Mouse (Mus musculus) liver, embryonic 13.5 days (tissue): ENCODE data around the gene Usp33. TPM values are rescaled to one million over a fixed set of nuclear protein-coding genes. Genes with fewer than 3 reads are reported as not detected.
"Not testable (repeated sequence)": the region's sequence is repeated elsewhere in the genome, so short reads cannot be mapped to it uniquely, and the experiment has no call there.

Experiments
- ATAC-seq: fragments of 200-750 bp; cut with Nextera tagmentation; 2 replicates; pipeline ENCODE4 v1.8.0; 2017; ENCODE audit warnings: low read depth, mild to moderate bottlenecking, moderate number of reproducible peaks, moderate library complexity
- DNase-seq: peaks from one replicate; pipeline ENCODE4 v3.0.0; 2022
- H3K27ac ChIP-seq: fragments of 300-500 bp; sonication (generic); 2 replicates; pipeline ENCODE4 v1.5.1; 2015; ENCODE audit warnings: moderate library complexity, mild to moderate bottlenecking, inconsistent platforms
- H3K27me3 ChIP-seq: fragments of 300-500 bp; sonication (generic); 2 replicates; pipeline ENCODE4 v1.6.1; 2015; ENCODE audit warnings: mild to moderate bottlenecking, inconsistent platforms
- H3K36me3 ChIP-seq: fragments of 300-500 bp; sonication (generic); 2 replicates; pipeline ENCODE4 v1.6.1; 2015; ENCODE audit warnings: mild to moderate bottlenecking, inconsistent platforms
- H3K4me1 ChIP-seq: fragments of 300-500 bp; sonication (generic); replicated peaks from 2 replicates; pipeline ENCODE4 v1.6.1; 2015; ENCODE audit warnings: inconsistent platforms
- H3K4me2 ChIP-seq: fragments of 300-500 bp; sonication (generic); 2 replicates; pipeline ENCODE4 v1.6.1; 2015; ENCODE audit warnings: inconsistent platforms, mild to moderate bottlenecking, moderate library complexity
- H3K4me3 ChIP-seq: fragments of 300-500 bp; sonication (generic); replicated peaks from 2 replicates; pipeline ENCODE4 v1.5.1; 2015; ENCODE audit warnings: mild to moderate bottlenecking, inconsistent platforms
- H3K9ac ChIP-seq: fragments of 300-500 bp; sonication (generic); 2 replicates; pipeline ENCODE4 v1.6.1; 2015; ENCODE audit warnings: mild to moderate bottlenecking, inconsistent platforms
- H3K9me3 ChIP-seq: fragments of 300-500 bp; sonication (generic); replicated peaks from 2 replicates; pipeline ENCODE4 v1.6.1; 2016; ENCODE audit warnings: inconsistent platforms
- WGBS: fragments of 180-500 bp; shearing (Covaris S2); methylation state at CpG from one replicate; pipeline ENCODE4 v1.1.7; 2015; ENCODE audit not compliant: insufficient replicate concordance; 5-methylcytosine and 5-hydroxymethylcytosine counted together
- polyA plus RNA-seq: library from polyadenylated mRNA; unstranded; fragments of >200 nt; fragmentation: Nextera tagmentation; extraction: Ambion mirVana; gene quantifications from 2 replicates; pipeline ENCODE4 v1.2.1, GENCODE M21; 2015

Usp33 gene
- polyA plus RNA-seq, 1 experiment from 2014 or later, result 19.5 TPM

- H3K36me3 ChIP-seq, result peaks cover 27% of the 10 kb centered on the region
- not testable (repeated sequence) for DNase-seq, H3K27me3 ChIP-seq, H3K4me2 ChIP-seq, H3K4me1 ChIP-seq, H3K9me3 ChIP-seq, H3K9ac ChIP-seq, H3K4me3 ChIP-seq, H3K27ac ChIP-seq
- WGBS, result 53% methylated on average over 9 of the region's 9 CpGs
- peak; percentile 54 for ATAC-seq
These were observed 29.7 kb upstream of the Usp33 start for GRCm38 (mm10) chr3:152316447-152317173.

GRCm38 (mm10) chr3:152320972-152321645 is 25.2 kb upstream of the Usp33 start:
- Histone ChIP-seq H3K4me3 (no peak overlapping the region), H3K36me3 (peaks cover 24% of the 10 kb centered on the region), H3K27ac (no peak overlapping the region), H3K27me3 (no peaks in the 10 kb centered on the region), H3K9ac (no peak overlapping the region), H3K9me3 (no peaks in the 10 kb centered on the region), H3K4me1 (peaks cover 4% of the 10 kb centered on the region; the same call in 1 of the 2 replicates), H3K4me2 (no peak overlapping the region)
- ATAC-seq, result no peak
- no peak for DNase-seq
- WGBS, result 78% methylated on average over 10 of the region's 10 CpGs

- ATAC-seq (no peak), DNase-seq (no peak)
- Histone ChIP-seq H3K9ac (no peak overlapping the region), H3K27me3 (no peaks in the 10 kb centered on the region), H3K27ac (no peak overlapping the region), H3K4me1 (no peaks in the 10 kb centered on the region), H3K4me3 (no peak overlapping the region), H3K36me3 (peaks cover 24% of the 10 kb centered on the region), H3K4me2 (no peak overlapping the region), H3K9me3 (no peaks in the 10 kb centered on the region)
- WGBS, result 79% methylated on average over 8 of the region's 8 CpGs
These were observed 24.3 kb upstream of the Usp33 start for GRCm38 (mm10) chr3:152321765-152322547.

- Histone ChIP-seq H3K36me3 (peaks cover 32% of the 10 kb centered on the region), H3K27ac (no peak overlapping the region), H3K9ac (no peak overlapping the region), H3K9me3 (no peaks in the 10 kb centered on the region), H3K4me1 (0 out of 2 replicates have a peak, but pooled peaks cover 4% of the 10 kb centered on the region), H3K27me3 (no peaks in the 10 kb centered on the region), H3K4me3 (no peak overlapping the region), H3K4me2 (no peak overlapping the region)
- DNase-seq (no peak), ATAC-seq (no peak)
- 89% methylated on average over 6 of the region's 6 CpGs for WGBS
These were observed 14.2 kb upstream of the Usp33 start for GRCm38 (mm10) chr3:152332104-152332503.

- WGBS, result 84% methylated on average over 15 of the region's 15 CpGs
- H3K4me2 ChIP-seq, result no peak overlapping the region
- H3K4me3 ChIP-seq, result no peak overlapping the region
- H3K36me3 ChIP-seq, result peaks cover 38% of the 10 kb centered on the region
- H3K9me3 ChIP-seq, result no peaks in the 10 kb centered on the region
- no peaks in the 10 kb centered on the region for H3K27me3 ChIP-seq
- ATAC-seq, result no peak
- no peak overlapping the region for H3K27ac ChIP-seq
- H3K4me1 ChIP-seq, result 0 out of 2 replicates have a peak, but pooled peaks cover 4% of the 10 kb centered on the region
- no peak overlapping the region for H3K9ac ChIP-seq
- DNase-seq, result no peak
These were observed 13.6 kb upstream of the Usp33 start for GRCm38 (mm10) chr3:152332545-152333300.

- Histone ChIP-seq H3K36me3 (peaks cover 39% of the 10 kb centered on the region), H3K9ac (no peak overlapping the region), H3K4me2 (no peak overlapping the region), H3K9me3 (no peaks in the 10 kb centered on the region), H3K27me3 (no peaks in the 10 kb centered on the region), H3K4me3 (no peak overlapping the region), H3K4me1 (0 out of 2 replicates have a peak, but pooled peaks cover 4% of the 10 kb centered on the region), H3K27ac (no peak overlapping the region)
- DNase-seq (no peak), ATAC-seq (no peak)
- WGBS, result 67% methylated on average over 10 of the region's 10 CpGs
These were observed 12.6 kb upstream of the Usp33 start for GRCm38 (mm10) chr3:152333641-152334040.

- H3K27me3 ChIP-seq, result no peaks in the 10 kb centered on the region
- H3K4me3 ChIP-seq, result no peak overlapping the region
- DNase-seq (no peak), ATAC-seq (no peak)
- H3K27ac ChIP-seq, result no peak overlapping the region
- H3K4me1 ChIP-seq, result peaks cover 23% of the 10 kb centered on the region
- peaks cover 39% of the 10 kb centered on the region for H3K36me3 ChIP-seq
- no peak overlapping the region for H3K4me2 ChIP-seq
- H3K9ac ChIP-seq, result no peak overlapping the region
- WGBS, result 74% methylated on average over 8 of the region's 8 CpGs
- no peaks in the 10 kb centered on the region for H3K9me3 ChIP-seq
These were observed 10.2 kb upstream of the Usp33 start for GRCm38 (mm10) chr3:152336085-152336484.

GRCm38 (mm10) chr3:152339862-152340557 is 6.3 kb upstream of the Usp33 start, which contains the start of gene Miga1:
Gene Miga1 (minus strand): TSS chr3:152340407.
- Histone ChIP-seq H3K4me2 (peak within 1 kb of the TSS; percentile 86), H3K9me3 (no peaks in the 10 kb centered on the region), H3K27ac (peak within 1 kb of the TSS; percentile 67), H3K4me1 (peaks cover 26% of the 10 kb centered on the region), H3K9ac (peak within 1 kb of the TSS; percentile 82), H3K27me3 (no peaks in the 10 kb centered on the region), H3K36me3 (peaks cover 19% of the 10 kb centered on the region), H3K4me3 (peak within 1 kb of the TSS; percentile 78)
- WGBS, result under 1% methylated on average over 54 of the region's 54 CpGs
- DNase-seq (peak; percentile 61), ATAC-seq (peak; percentile 82)

- H3K27me3 ChIP-seq, result no peaks in the 10 kb centered on the region
- no peak overlapping the region for H3K4me3 ChIP-seq
- H3K9ac ChIP-seq, result no peak overlapping the region
- 83% methylated on average over 15 of the region's 15 CpGs for WGBS
- ATAC-seq (no peak), DNase-seq (no peak)
- H3K27ac ChIP-seq, result no peak overlapping the region
- H3K4me1 ChIP-seq, result peaks cover 39% of the 10 kb centered on the region
- no peaks in the 10 kb centered on the region for H3K36me3 ChIP-seq
- no peaks in the 10 kb centered on the region for H3K9me3 ChIP-seq
- H3K4me2 ChIP-seq, result no peak overlapping the region
These were observed 3.2 kb upstream of the Usp33 start for GRCm38 (mm10) chr3:152342961-152343517.

GRCm38 (mm10) chr3:152346633-152347141 is 409 bp downstream of the Usp33 start:
- peak overlapping the region; percentile 68 for H3K4me2 ChIP-seq
- peak overlapping the region; percentile 90 for H3K9ac ChIP-seq
- peak overlapping the region; percentile 89 for H3K27ac ChIP-seq
- H3K36me3 ChIP-seq, result peaks cover 9% of the 10 kb centered on the region; the same call in 1 of the 2 replicates
- no peaks in the 10 kb centered on the region for H3K27me3 ChIP-seq
- peak overlapping the region; percentile 84 for H3K4me3 ChIP-seq
- H3K4me1 ChIP-seq, result peaks cover 50% of the 10 kb centered on the region
- WGBS, result under 1% methylated on average over 43 of the region's 54 CpGs
- H3K9me3 ChIP-seq, result no peaks in the 10 kb centered on the region
- ATAC-seq (peak; percentile 77; the same call in 1 of the 2 replicates), DNase-seq (peak; percentile 31)
